Mouse (Mus musculus) testis, postnatal 14 days (tissue): ENCODE results near the gene Gm21616.
"Not testable (repeated sequence)": the region's sequence is repeated elsewhere in the genome, so short reads cannot be mapped to it uniquely, and the experiment has no call there.

Experiments used
- DNase-seq: peaks from one replicate; pipeline ENCODE4 v3.0.0; 2021; ENCODE audit warnings: low spot score

Gm21616 gene

DNA sequence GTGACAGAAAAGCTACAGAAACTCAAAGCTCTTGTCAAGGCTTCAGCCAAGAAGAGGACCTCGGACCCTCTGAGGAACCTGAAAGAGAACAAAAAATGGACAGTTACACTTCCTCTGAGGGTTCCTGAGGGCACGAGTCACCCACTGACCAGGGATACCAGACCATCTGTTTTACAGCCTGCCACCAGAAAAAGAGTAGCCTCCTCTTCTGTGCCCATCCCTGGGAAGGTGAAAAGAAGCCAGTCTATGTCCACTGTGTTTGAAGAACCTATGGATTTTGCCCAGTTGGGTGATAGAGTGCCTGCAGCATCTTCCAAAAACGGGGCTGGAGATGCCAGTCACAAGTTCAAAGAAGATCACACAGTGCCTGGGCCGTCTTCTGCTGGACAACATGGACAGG lies at the start of gene Gm21616:
TSS of gene Gm21616 (plus strand) at position 301 of the 400 bp plus-strand sequence.
- not testable (repeated sequence) for DNase-seq
